Mouse (Mus musculus) regulatory T cell (primary cell): ENCODE data around the gene Prpf38b.

Experiments used
- in situ Hi-C: fragments of 300-600 bp; cut with MboI, MseI; formaldehyde crosslinking; loops from one replicate; pipeline ENCODE4 v1.15.1; 2025; ENCODE audit warnings: high pct_unique_total_duplicates

Prpf38b gene

GRCm38 (mm10) chr3:108911548-108912413, at the start of gene Prpf38b:
Gene Prpf38b (minus strand): TSS chr3:108911727.
- in situ Hi-C loops = no loop called here

DNA sequence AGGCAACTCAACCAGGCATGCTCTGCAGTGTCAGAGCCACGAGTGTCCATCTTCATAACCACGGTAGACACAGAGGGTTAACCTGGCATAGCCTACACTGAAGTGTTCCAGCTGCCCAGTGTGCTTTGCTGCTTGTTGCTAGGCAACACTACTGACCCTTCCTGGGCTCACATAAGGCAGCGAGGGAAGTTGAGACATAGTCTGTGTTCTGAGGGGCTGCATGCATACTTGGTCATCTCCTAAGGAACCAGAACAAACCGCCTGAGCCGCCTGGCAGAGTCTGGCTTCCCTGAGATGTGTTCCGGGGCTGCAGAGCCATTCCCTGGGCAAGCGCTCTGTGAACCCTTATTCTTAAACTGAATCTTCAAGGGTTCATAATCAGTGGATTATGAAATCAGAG, 49.7 kb upstream of the Prpf38b start:
- in situ Hi-C loops = loop anchor here (25.0 kb wide), 1 partner anchor 701 kb away; no protein-coding TSS in a partner anchor

- in situ Hi-C loops = loop anchor here (25.0 kb wide), 1 partner anchor 703 kb away; no protein-coding TSS in a partner anchor
These were observed 48.3 kb upstream of the Prpf38b start for GRCm38 (mm10) chr3:108959680-108960295.

DNA sequence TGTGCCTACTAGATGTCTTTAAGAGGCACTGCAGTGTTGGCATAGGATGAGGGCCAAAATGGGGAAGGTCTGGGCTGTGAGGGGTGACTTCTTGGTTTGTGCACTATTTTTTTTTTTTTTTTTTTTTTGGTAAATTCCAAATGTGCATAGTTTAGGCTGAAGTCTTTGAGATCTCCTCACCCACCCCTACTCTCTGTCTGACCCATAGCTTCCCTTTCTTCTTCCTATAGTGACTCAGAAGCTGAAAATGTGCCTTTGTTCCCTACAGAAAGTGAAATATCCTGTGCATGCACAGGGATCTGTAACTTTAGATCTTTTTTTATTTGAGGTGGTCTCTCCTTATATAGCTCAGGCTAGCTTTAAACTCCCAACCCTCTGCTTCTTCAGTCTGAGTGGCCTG, 46.4 kb upstream of the Prpf38b start:
- in situ Hi-C loops = loop anchor here (25.0 kb wide), 1 partner anchor 704 kb away; no protein-coding TSS in a partner anchor

DNA sequence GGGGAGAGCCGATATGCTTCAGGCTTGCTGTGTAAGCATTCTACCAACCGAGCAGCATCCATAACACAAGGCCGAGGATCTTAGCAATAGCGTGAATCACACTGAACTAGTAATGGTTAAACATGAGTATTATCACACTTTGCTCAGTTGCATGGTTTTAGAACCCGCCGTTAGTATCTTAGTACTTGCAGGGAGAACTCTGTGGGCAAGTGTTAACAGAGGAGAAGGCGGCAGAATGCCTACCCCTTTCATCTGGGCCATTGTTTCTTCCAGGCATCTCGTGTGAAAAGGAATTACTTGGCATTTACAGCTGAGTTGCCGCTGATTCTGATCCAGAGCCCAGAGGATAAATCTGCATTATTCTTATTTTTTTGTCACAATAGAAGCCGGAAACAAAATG, 29.5 kb upstream of the Prpf38b start:
- in situ Hi-C loops = no loop called here

DNA sequence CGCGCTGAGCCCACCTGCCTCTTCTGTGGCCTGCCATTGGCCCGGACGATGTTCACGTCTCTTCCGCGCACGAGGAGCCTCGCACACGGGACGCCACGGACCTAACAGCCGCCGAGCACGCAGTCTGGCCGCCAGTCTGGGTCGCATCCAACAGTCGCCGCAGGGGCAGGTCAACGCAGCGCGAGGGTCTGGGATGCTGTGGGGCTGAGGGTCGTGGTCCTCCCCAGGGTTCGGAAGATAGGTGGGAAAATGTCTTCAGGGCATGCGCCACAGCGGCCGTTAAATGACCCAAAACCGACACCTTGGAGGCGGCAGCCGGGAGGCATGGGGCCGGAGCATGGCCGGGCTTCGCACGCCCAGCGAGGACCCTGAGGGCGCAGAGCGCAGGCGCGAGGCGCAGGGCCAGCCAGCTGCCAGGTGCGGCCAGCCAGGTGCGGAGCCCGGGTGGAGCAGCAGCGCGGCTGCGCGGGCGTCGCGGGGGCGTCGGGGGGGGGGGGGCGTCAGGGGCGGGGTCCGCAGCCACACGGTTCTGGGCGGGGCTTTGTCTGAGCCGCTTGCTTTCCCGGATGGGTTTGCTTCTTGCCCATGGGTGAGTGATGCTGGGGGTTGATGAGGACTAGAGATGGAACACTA, 28.6 kb upstream of the Prpf38b start, which contains the start of gene Gm9857:
Gm9857 (minus strand) TSS at position 445 of the 633 bp plus-strand sequence.
- in situ Hi-C loops = no loop called here

DNA sequence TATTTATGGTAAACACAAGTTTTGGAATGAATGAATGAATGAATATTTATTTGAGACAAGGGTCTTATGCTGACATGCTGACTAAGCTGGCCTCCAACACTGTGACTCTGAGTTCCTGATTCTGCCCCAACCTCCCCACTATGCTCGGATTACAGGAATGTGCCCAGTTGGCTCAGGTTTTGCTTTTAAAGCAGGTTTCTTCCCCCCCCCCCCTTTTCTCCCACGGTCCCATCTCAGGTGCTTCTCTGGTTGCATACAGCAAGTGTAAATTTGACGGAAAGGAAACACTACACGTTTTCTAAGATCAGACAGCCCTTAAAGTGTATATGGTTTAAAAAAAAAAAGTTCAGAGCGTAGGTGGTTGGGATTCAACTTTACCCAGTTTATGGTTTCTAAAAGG, 28.0 kb upstream of the Prpf38b start, which contains the start of gene Henmt1:
Henmt1 (plus strand) TSS at position 301 of the 400 bp plus-strand sequence.
- in situ Hi-C loops = loop anchor here (10.0 kb wide), 1 partner anchor 125 kb away; no protein-coding TSS in a partner anchor

DNA sequence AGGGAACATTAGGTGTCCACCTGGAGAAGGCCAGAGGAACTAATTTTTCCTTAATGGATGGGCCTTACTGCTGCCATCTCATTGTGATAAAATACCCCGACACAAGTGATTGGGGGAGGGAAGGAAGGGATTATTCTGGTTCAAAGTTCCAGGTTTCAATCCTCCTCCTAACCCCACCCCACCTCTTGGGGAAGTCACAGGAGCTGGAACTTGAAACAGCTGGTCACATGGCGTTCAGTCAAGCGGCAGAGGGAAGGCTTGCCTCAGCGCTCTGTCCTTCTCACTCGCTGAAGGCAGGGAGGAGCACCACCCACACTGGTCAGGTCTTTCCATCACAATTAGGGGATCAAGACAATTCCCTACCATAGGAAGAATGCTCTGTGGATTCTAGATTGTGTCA, 27.2 kb upstream of the Prpf38b start:
- in situ Hi-C loops = loop anchor here (10.0 kb wide), 1 partner anchor 126 kb away; no protein-coding TSS in a partner anchor

- in situ Hi-C loops = loop anchor here (10.0 kb wide), 1 partner anchor 131 kb away; no protein-coding TSS in a partner anchor
These were observed 22.0 kb upstream of the Prpf38b start for GRCm38 (mm10) chr3:108933557-108933956.

DNA sequence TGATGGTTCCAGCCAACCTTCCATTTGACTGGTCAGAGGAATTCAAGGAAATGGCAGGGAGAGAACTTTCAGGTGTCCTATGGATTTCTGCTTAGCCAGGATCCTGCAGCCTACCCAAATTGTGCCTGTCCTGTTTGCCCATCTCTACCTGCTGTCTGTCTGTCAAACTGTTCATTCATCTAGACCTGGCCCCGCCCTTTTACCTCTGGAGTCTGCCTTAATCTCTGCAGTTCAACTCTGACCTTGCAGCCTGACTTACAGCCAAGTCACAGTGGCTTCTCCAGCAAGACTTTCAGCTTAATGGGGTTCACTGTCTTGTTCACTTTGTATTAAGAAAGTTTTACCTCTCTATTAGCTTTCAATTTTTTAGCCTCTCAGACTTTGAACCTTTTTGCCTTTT, 14.8 kb upstream of the Prpf38b start:
- in situ Hi-C loops = no loop called here

- in situ Hi-C loops = no loop called here
These were observed 14.2 kb upstream of the Prpf38b start for GRCm38 (mm10) chr3:108925677-108926076.

DNA sequence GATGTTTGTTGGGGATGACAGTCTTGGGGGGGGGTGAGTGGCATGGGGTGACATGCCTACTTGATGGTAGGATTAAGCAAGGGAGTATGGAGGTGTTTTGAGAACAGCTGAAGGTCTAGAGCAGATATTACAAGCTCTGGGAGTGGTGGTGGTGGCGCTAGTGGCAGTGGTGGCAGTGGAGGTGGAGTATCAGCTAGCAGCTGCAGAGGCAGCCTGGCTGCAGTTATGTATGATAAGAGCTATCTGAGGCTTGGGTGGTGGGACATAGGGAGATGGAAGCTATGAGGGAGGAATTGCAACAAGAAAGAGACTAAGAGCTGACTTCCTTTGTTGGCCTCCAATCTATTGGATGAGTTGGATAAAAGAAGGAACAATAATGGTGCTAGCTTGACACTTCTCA, 10.3 kb upstream of the Prpf38b start:
- in situ Hi-C loops = no loop called here

DNA sequence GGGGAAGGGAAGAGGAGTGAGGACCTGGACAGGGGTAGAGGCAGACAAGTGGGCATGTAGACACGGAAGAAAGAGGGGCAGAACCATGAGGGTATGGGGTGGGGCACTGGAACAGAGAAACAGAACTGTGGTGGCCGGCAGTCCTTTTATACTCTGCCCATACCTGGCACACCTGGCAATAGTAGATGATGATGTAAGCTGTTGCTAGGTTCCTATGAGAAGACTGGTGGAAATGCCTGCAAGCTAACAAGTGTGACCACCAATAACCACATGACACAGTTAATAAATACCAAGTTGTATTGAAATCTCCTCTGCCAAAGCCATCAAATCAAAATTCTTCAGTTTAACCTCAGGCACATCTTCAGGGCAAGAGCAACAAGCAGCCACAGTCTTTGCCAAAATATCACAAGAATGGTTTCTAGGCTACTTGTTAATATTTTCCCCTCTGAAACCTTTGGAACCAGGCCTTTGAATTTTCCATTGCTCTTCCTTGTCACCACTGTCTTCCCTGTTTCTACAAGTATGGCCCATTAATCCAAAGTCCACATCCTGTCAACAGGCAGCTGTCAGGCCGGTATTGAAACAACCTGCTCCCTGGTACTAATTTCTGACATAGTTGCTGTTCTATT, 9.0 kb upstream of the Prpf38b start:
- in situ Hi-C loops = no loop called here

DNA sequence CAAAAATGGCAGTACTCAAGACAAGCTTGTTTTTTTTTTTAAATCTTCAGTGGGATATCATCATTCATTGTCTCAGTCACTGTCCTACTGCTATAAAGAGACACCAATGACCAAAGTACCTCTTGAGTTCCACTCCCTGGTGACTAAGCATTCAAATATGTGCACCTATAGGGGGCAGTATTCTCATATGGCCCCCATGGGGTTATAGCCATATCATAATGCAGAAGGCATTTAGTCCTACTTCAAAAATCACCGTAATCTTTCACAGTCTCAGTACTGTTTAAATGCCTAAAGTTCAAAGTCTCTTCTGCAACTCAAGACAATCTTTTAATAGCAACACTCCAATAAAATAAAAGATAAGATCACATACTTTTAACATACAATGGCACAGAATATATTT, 7.3 kb upstream of the Prpf38b start:
- in situ Hi-C loops = no loop called here

- in situ Hi-C loops = no loop called here
These were observed 6.5 kb upstream of the Prpf38b start for GRCm38 (mm10) chr3:108917986-108918385.

DNA sequence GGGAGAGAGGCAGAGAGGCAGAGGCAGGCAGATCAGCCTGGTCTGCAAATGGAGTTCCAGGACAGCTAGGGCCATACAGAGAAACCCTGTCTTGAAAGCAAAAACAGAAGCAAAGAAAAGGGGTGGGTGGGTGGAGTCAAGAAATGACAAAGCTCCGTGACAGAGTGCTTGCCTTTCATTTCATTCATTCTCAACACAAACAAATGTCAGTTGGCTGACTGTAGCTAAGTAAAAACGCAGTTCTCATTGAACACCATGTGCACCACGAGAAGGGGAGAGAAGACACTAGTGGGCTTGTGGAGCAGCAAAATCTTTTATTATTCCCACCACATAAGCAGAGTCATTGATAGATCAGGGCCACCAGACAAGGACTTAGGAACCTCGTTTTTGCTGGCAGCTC, 5.3 kb upstream of the Prpf38b start:
- in situ Hi-C loops = no loop called here

DNA sequence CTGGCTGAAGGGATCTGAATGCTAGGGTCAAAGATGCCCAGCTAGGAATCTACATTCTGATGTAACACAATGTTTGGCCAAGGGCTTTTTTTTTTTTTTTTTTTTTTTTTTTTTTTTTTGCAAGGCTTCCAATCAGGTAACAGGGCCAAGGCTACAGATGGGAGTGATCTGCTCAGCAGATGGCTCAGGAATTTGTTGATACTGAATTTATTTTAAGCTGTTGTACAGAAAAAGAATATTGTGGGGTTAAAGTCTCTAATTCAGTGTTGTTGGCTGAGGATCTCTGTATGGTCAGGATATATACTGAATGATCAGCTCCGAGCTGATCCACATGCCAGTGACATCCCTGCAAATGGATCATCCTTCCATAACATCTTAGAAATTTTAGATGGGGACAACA, 4.5 kb upstream of the Prpf38b start:
- in situ Hi-C loops = no loop called here

GRCm38 (mm10) chr3:108911081-108911547, 413 bp downstream of the Prpf38b start:
- in situ Hi-C loops = no loop called here

GRCm38 (mm10) chr3:108910303-108911080, 1.0 kb downstream of the Prpf38b start:
- in situ Hi-C loops = no loop called here

- in situ Hi-C loops = loop anchor here (10.0 kb wide), 2 partner anchors 248 to 498 kb away; partner anchors contain the start of gene Clcc1
These were observed 8.6 kb downstream of the Prpf38b start for GRCm38 (mm10) chr3:108902934-108903333.
